Mouse (Mus musculus): ENCODE measurements around the gene Rab3d.

DNA sequence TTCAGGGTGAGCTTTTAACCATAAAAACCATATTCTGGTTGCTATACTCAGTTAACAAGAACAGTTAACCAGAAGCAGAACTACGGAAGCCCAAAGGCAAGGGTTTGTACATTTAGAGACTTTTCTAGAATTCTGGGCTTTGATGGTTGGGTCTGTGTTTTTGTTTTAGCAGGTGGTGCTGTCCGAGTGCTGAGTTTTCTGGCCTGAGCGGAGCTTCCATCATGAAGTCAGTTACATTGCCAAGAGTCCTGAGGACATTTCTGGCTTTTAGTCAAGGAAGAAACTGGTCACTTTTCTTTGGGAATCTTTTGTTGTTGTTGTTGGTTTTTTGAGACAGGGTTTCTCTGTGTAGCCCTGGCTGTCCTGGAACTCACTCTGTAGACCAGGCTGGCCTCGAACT, 14.0 kb downstream of the Rab3d start:
- TF ChIP-seq CTCF (IDR thresholded peaks at IDR 0.05; ENCODE audit: borderline replicate concordance, extremely low read depth, insufficient read depth, insufficient read length): no peak
- TF ChIP-seq POLR2A (IDR thresholded peaks at IDR 0.05; ENCODE audit: borderline replicate concordance, extremely low read depth, insufficient read depth, insufficient read length, poor library complexity, severe bottlenecking): no peak

All from brain, embryonic 14.5 days (tissue).